Mouse (Mus musculus) megakaryocyte-erythroid progenitor cell, adult 5 weeks (primary cell): ENCODE data around the gene Zfp772. TPM values are rescaled to one million over a fixed set of nuclear protein-coding genes. Genes with fewer than 3 reads are reported as not detected.

Experiments used
- polyA plus RNA-seq: library from polyadenylated mRNA; stranded (reverse); fragments of >175 nt; gene quantifications from 2 replicates; pipeline ENCODE4 v1.2.3, GENCODE M21; 2012

The Zfp772 gene
- 0.21 and 0.36 TPM in 2 replicates for polyA plus RNA-seq

GRCm38 (mm10) chr7:7209313-7210151 is at the start of gene Zfp772:
Gene Zfp772 (minus strand): TSS chr7:7209998.

GRCm38 (mm10) chr7:7247228-7247627 is 37.4 kb upstream of the Zfp772 start, which contains the start of gene Vmn2r29:
Gene Vmn2r29 (minus strand): TSS chr7:7247328.

GRCm38 (mm10) chr7:7171227-7172147 is 38.3 kb downstream of the Zfp772 start, which contains the start of gene Zfp418:
Gene Zfp418 (plus strand): TSS chr7:7171330.

Other genes with a start within 250 kb of the Zfp772 start
- gene Aurkc, start 214.7 kb downstream of the Zfp772 start, polyA plus RNA-seq = 0.21 TPM in 1 of 2 replicates, not detected in the other
- gene Zfp954, start 88.5 kb downstream of the Zfp772 start, polyA plus RNA-seq = 1.4 and 2.9 TPM in 2 replicates
- gene Zfp773, start 73.2 kb downstream of the Zfp772 start, polyA plus RNA-seq = 0.01 and 0.03 TPM in 2 replicates
- 0.05 and 0.14 TPM in 2 replicates for gene Zfp418, start 38.7 kb downstream of the Zfp772 start, polyA plus RNA-seq
- 0.02 TPM in 1 of 2 replicates, not detected in the other for gene Vmn2r29, start 37.3 kb upstream of the Zfp772 start, polyA plus RNA-seq
- gene Gm45844, start 68.3 kb upstream of the Zfp772 start, polyA plus RNA-seq = 1.4 and 2.2 TPM in 2 replicates
- 9.0 and 9.9 TPM in 2 replicates for gene Clcn4, start 90.9 kb upstream of the Zfp772 start, polyA plus RNA-seq
- 0.01 TPM in 1 of 2 replicates, not detected in the other for gene Vmn2r30, start 127.6 kb upstream of the Zfp772 start, polyA plus RNA-seq
- 0.20 TPM in 1 of 2 replicates, not detected in the other for gene Gm45783, start 164.6 kb upstream of the Zfp772 start, polyA plus RNA-seq
- not detected in 2 replicates for gene Vmn2r31, start 189.7 kb upstream of the Zfp772 start, polyA plus RNA-seq